Mouse (Mus musculus) thymus, adult 2 months (tissue): ENCODE measurements around the gene Tssk2.

Experiments used
- CTCF ChIP-seq: fragments of 200-500 bp; IDR thresholded peaks from 2 replicates; pipeline ENCODE4 v1.5.1; 2012; ENCODE audit warnings: mild to moderate bottlenecking, control low read depth, low read length, moderate library complexity, borderline replicate concordance; ENCODE audit not compliant: control insufficient read depth, poor library complexity, insufficient read depth; ENCODE audit errors: extremely low read depth
- POLR2A ChIP-seq: fragments of 200-500 bp; IDR thresholded peaks from 2 replicates; pipeline ENCODE4 v1.6.1; 2012; ENCODE audit warnings: mild to moderate bottlenecking, low read length, control low read depth, moderate library complexity; ENCODE audit not compliant: control insufficient read depth, poor library complexity, insufficient read depth; ENCODE audit errors: extremely low read depth

GRCm38 (mm10) chr16:17876096-17876495, 22.3 kb upstream of the Tssk2 start:
- TF ChIP-seq CTCF (no peak), POLR2A (no peak)
